Mouse (Mus musculus): ENCODE measurements at regions not wholly inside any gene's neighbourhood (a gene's known extent, or its start where the extent isn't known, plus 50 kb on each side); places are given as distances from the start of the nearest gene placed in this dataset.
A peak's percentile ranks its signal among the peaks of the same experiment; 100 is the strongest.

- ATAC-seq (ENCODE audit: low FRiP score, low read depth): no peak
- H3K27me3 ChIP-seq: no peaks in the 10 kb centered on the region
- H3K9ac ChIP-seq: no peak overlapping the region
- H3K4me1 ChIP-seq (replicated peaks): no peaks in the 10 kb centered on the region
- no peak overlapping the region for H3K27ac ChIP-seq (replicated peaks)
- H3K4me2 ChIP-seq: no peak overlapping the region
- H3K9me3 ChIP-seq: no peaks in the 10 kb centered on the region
- H3K36me3 ChIP-seq: no peaks in the 10 kb centered on the region
- H3K4me3 ChIP-seq: no peak overlapping the region
- 82% methylated on average over 12 of the region's 12 CpGs for WGBS
Observed at GRCm38 (mm10) chr1:137539424-137540116, 579.3 kb upstream of the Nr5a2 start.

GRCm38 (mm10) chr1:137514750-137515149 is 554.5 kb upstream of the Nr5a2 start:
- H3K27ac ChIP-seq (replicated peaks): no peak overlapping the region
- no peaks in the 10 kb centered on the region for H3K9me3 ChIP-seq
- H3K4me3 ChIP-seq: no peak overlapping the region
- ATAC-seq (ENCODE audit: low FRiP score, low read depth): no peak
- H3K4me2 ChIP-seq: no peak overlapping the region
- no peaks in the 10 kb centered on the region for H3K36me3 ChIP-seq
- H3K4me1 ChIP-seq (replicated peaks): no peaks in the 10 kb centered on the region
- H3K9ac ChIP-seq: no peak overlapping the region
- H3K27me3 ChIP-seq: no peaks in the 10 kb centered on the region
- whole genome bisulfite sequencing: 56% methylated on average over 2 of the region's 2 CpGs

GRCm38 (mm10) chr1:137503704-137504422 is 543.6 kb upstream of the Nr5a2 start:
- no peak overlapping the region for H3K4me2 ChIP-seq
- 80% methylated on average over 8 of the region's 8 CpGs for WGBS
- ATAC-seq (ENCODE audit: low FRiP score, low read depth): no peak
- no peak overlapping the region for H3K27ac ChIP-seq (replicated peaks)
- no peaks in the 10 kb centered on the region for H3K27me3 ChIP-seq
- H3K4me1 ChIP-seq (replicated peaks): no peaks in the 10 kb centered on the region
- H3K9ac ChIP-seq: no peak overlapping the region
- H3K4me3 ChIP-seq: no peak overlapping the region
- H3K36me3 ChIP-seq: no peaks in the 10 kb centered on the region
- H3K9me3 ChIP-seq: no peaks in the 10 kb centered on the region

- Histone ChIP-seq H3K9me3 (no peaks in the 10 kb centered on the region), H3K4me1 (replicated peaks) (no peaks in the 10 kb centered on the region), H3K27me3 (no peaks in the 10 kb centered on the region), H3K4me2 (no peak overlapping the region), H3K4me3 (no peak overlapping the region), H3K36me3 (no peaks in the 10 kb centered on the region), H3K9ac (no peak overlapping the region), H3K27ac (replicated peaks) (no peak overlapping the region)
- WGBS: 85% methylated on average over 5 of the region's 5 CpGs
- ATAC-seq (ENCODE audit: low FRiP score, low read depth): no peak
Observed at GRCm38 (mm10) chr1:137488226-137488625, 528.0 kb upstream of the Nr5a2 start.

- ATAC-seq (ENCODE audit: low FRiP score, low read depth): no peak
- Histone ChIP-seq H3K4me2 (no peak overlapping the region), H3K4me3 (no peak overlapping the region), H3K27ac (replicated peaks) (no peak overlapping the region), H3K27me3 (no peaks in the 10 kb centered on the region), H3K4me1 (replicated peaks) (no peaks in the 10 kb centered on the region), H3K9ac (no peak overlapping the region), H3K9me3 (no peaks in the 10 kb centered on the region), H3K36me3 (no peaks in the 10 kb centered on the region)
- 61% methylated on average over 1 of the region's 1 CpGs for WGBS
Observed at GRCm38 (mm10) chr1:137478459-137478858, 518.2 kb upstream of the Nr5a2 start.

- 82% methylated on average over 3 of the region's 3 CpGs for WGBS
- Histone ChIP-seq H3K27ac (replicated peaks) (no peak overlapping the region), H3K4me2 (no peak overlapping the region), H3K36me3 (no peaks in the 10 kb centered on the region), H3K4me3 (no peak overlapping the region), H3K9ac (no peak overlapping the region), H3K9me3 (no peaks in the 10 kb centered on the region), H3K4me1 (replicated peaks) (no peaks in the 10 kb centered on the region), H3K27me3 (no peaks in the 10 kb centered on the region)
- ATAC-seq (ENCODE audit: low FRiP score, low read depth): no peak
Observed at GRCm38 (mm10) chr1:137477239-137477638, 517.0 kb upstream of the Nr5a2 start.

GRCm38 (mm10) chr1:137474858-137475257 is 514.6 kb upstream of the Nr5a2 start:
- Histone ChIP-seq H3K4me3 (no peak overlapping the region), H3K36me3 (no peaks in the 10 kb centered on the region), H3K27ac (replicated peaks) (no peak overlapping the region), H3K9me3 (no peaks in the 10 kb centered on the region), H3K27me3 (no peaks in the 10 kb centered on the region), H3K4me1 (replicated peaks) (no peaks in the 10 kb centered on the region), H3K4me2 (no peak overlapping the region), H3K9ac (no peak overlapping the region)
- ATAC-seq (ENCODE audit: low FRiP score, low read depth): no peak
- WGBS: 89% methylated on average over 4 of the region's 4 CpGs

GRCm38 (mm10) chr1:137473800-137474685 is 513.8 kb upstream of the Nr5a2 start:
- 90% methylated on average over 4 of the region's 4 CpGs for WGBS
- H3K9ac ChIP-seq: no peak overlapping the region

GRCm38 (mm10) chr1:137464971-137465370 is 504.7 kb upstream of the Nr5a2 start:
- ATAC-seq (ENCODE audit: low FRiP score, low read depth): no peak
- WGBS: 67% methylated on average over 5 of the region's 5 CpGs
- H3K9me3 ChIP-seq: no peaks in the 10 kb centered on the region
- H3K4me1 ChIP-seq (replicated peaks): no peaks in the 10 kb centered on the region
- no peak overlapping the region for H3K4me2 ChIP-seq
- H3K27ac ChIP-seq (replicated peaks): no peak overlapping the region
- H3K4me3 ChIP-seq: no peak overlapping the region
- H3K9ac ChIP-seq: no peak overlapping the region
- no peaks in the 10 kb centered on the region for H3K36me3 ChIP-seq
- no peaks in the 10 kb centered on the region for H3K27me3 ChIP-seq

More at GRCm38 (mm10) chr1:137473800-137474685, 513.8 kb upstream of the Nr5a2 start:
- H3K9me3 ChIP-seq: no peaks in the 10 kb centered on the region
- H3K27ac ChIP-seq (replicated peaks): no peak overlapping the region
- no peak overlapping the region for H3K4me2 ChIP-seq
- no peaks in the 10 kb centered on the region for H3K36me3 ChIP-seq
- no peak for ATAC-seq (ENCODE audit: low FRiP score, low read depth)
- no peaks in the 10 kb centered on the region for H3K4me1 ChIP-seq (replicated peaks)
- H3K27me3 ChIP-seq: no peaks in the 10 kb centered on the region
- no peak overlapping the region for H3K4me3 ChIP-seq

- Histone ChIP-seq H3K36me3 (no peaks in the 10 kb centered on the region), H3K4me2 (no peak overlapping the region), H3K4me3 (no peak overlapping the region), H3K9me3 (no peaks in the 10 kb centered on the region), H3K4me1 (replicated peaks) (no peaks in the 10 kb centered on the region), H3K9ac (no peak overlapping the region), H3K27ac (replicated peaks) (no peak overlapping the region), H3K27me3 (no peaks in the 10 kb centered on the region)
- 65% methylated on average over 1 of the region's 1 CpGs for WGBS
- no peak for ATAC-seq (ENCODE audit: low FRiP score, low read depth)
Observed at GRCm38 (mm10) chr1:137461189-137461588, 500.9 kb upstream of the Nr5a2 start.

- ATAC-seq (ENCODE audit: low FRiP score, low read depth): peak; percentile 65; the same call in 1 of the 2 replicates
- H3K4me3 ChIP-seq: no peak overlapping the region
- 23% methylated on average over 7 of the region's 7 CpGs for WGBS
- peaks cover 4% of the 10 kb centered on the region; the same call in 1 of the 2 replicates for H3K4me1 ChIP-seq (replicated peaks)
- no peak overlapping the region for H3K4me2 ChIP-seq
- H3K9me3 ChIP-seq: no peaks in the 10 kb centered on the region
- H3K27me3 ChIP-seq: no peaks in the 10 kb centered on the region
- H3K27ac ChIP-seq (replicated peaks): no peak overlapping the region
- no peaks in the 10 kb centered on the region for H3K36me3 ChIP-seq
- H3K9ac ChIP-seq: no peak overlapping the region
Observed at GRCm38 (mm10) chr1:137453446-137454208, 493.4 kb upstream of the Nr5a2 start.
